8 mouse cellular contexts compared by ENCODE assay signal in genomic region chr17:79019726-79020207, GRCm38 (mm10). TPM values are rescaled to one million over a fixed set of nuclear protein-coding genes. Genes with fewer than 3 reads are reported as not detected.
A peak's percentile ranks its signal among the peaks of the same experiment; 100 is the strongest.
DNase-seq lines count a peak whose midpoint lies in the region; ATAC-seq and TF ChIP-seq lines count a peak whose summit lies in the region.

No protein-coding gene starts in this region.

- DNase-seq in adrenal gland, adult 2 months, result peak; percentile 40
- DNase-seq in adrenal gland, adult 18-20 months (ENCODE audit: low spot score in 2 of 2), result no peak
- DNase-seq in 416B (ENCODE audit: low read depth), result peak; percentile 36
- no peak for DNase-seq in forebrain, embryonic 10.5 days (ENCODE audit: extremely low spot score, low spot score)
- DNase-seq in kidney, postnatal 14 days, result peak; percentile 24
- DNase-seq in midbrain, postnatal 0 days (ENCODE audit: low spot score), result no peak
- DNase-seq in ovary, adult 18-20 months (ENCODE audit: low spot score), result no peak
- DNase-seq in urinary bladder, postnatal 4 days (ENCODE audit: low spot score in 2 of 2), result no peak

- peak overlapping the region; percentile 87 for H3K4me3 ChIP-seq in forebrain, embryonic 10.5 days
- peak overlapping the region; percentile 78 for H3K4me3 ChIP-seq in midbrain, postnatal 0 days (ENCODE audit: low read depth, low read length)

- peaks cover 33% of the 10 kb centered on the region for H3K4me1 ChIP-seq in forebrain, embryonic 10.5 days
- no peaks in the 10 kb centered on the region for H3K4me1 ChIP-seq in midbrain, postnatal 0 days (ENCODE audit: insufficient read depth, low read length)

- WGBS in forebrain, embryonic 10.5 days, result 2% methylated on average over 18 of the region's 18 CpGs
- WGBS in midbrain, postnatal 0 days, result 2% methylated on average over 18 of the region's 18 CpGs

- H3K27ac ChIP-seq in forebrain, embryonic 10.5 days, result peak overlapping the region; percentile 97
- H3K27ac ChIP-seq in midbrain, postnatal 0 days (ENCODE audit: low read depth, low read length), result 0 out of 2 replicates have a peak overlapping the region, but pooled peaks have one; percentile 55

- no peak for ATAC-seq in midbrain, postnatal 0 days (ENCODE audit: low FRiP score)

- peaks cover 19% of the 10 kb centered on the region for H3K27me3 ChIP-seq in forebrain, embryonic 10.5 days (ENCODE audit: poor library complexity, severe bottlenecking)
- H3K27me3 ChIP-seq in midbrain, postnatal 0 days (ENCODE audit: insufficient read depth, low read length), result no peaks in the 10 kb centered on the region

- H3K36me3 ChIP-seq in forebrain, embryonic 10.5 days (replicated peaks), result no peaks in the 10 kb centered on the region; the same call in 1 of the 2 replicates
- H3K36me3 ChIP-seq in midbrain, postnatal 0 days (ENCODE audit: insufficient read depth, low read length), result no peaks in the 10 kb centered on the region

- peak overlapping the region; percentile 62; the same call in 1 of the 2 replicates for H3K9ac ChIP-seq in midbrain, postnatal 0 days (replicated peaks; ENCODE audit: low read length, poor library complexity, severe bottlenecking)

- peak overlapping the region; percentile 78 for H3K4me2 ChIP-seq in midbrain, postnatal 0 days (ENCODE audit: low read depth, low read length, poor library complexity, severe bottlenecking)

- no peak for TF ChIP-seq CTCF in midbrain, postnatal 0 days (IDR thresholded peaks at IDR 0.05)

- no peaks in the 10 kb centered on the region for H3K9me3 ChIP-seq in forebrain, embryonic 10.5 days
- H3K9me3 ChIP-seq in midbrain, postnatal 0 days (ENCODE audit: low read length), result no peaks in the 10 kb centered on the region

RNA-seq across cellular contexts. Expression of gene Prkd3, which starts 0.8 kb away (rescaled TPM):
- total RNA-seq in adrenal gland, adult 2 months (2021), result 10 to 100 TPM; 22.7 to 24.8 TPM
- 2.9 and 3.4 TPM in 2 replicates for polyA plus RNA-seq in adrenal gland, adult 2 months (2012; rRNA removed)
- total RNA-seq in adrenal gland, adult 18-20 months (2021), result 10 to 100 TPM; 18.5 to 21.8 TPM
- polyA plus RNA-seq in forebrain, embryonic 10.5 days (2016; fragmentation: Nextera tagmentation; extraction: Ambion mirVana), result 47.8 and 50.5 TPM in 2 replicates
- total RNA-seq in midbrain, postnatal 0 days (2014; rRNA removed), result 15.5 and 20.1 TPM in 2 replicates
- polyA plus RNA-seq in midbrain, postnatal 0 days (2015; fragmentation: Nextera tagmentation; extraction: Ambion mirVana), result 4.9 and 5.9 TPM in 2 replicates

RNA-seq across cellular contexts. Expression of gene Qpct, which starts 31.9 kb away (rescaled TPM):
- total RNA-seq in adrenal gland, adult 2 months (2021), result 1 to 10 TPM; 6.4 to 8.2 TPM
- 1.5 and 1.8 TPM in 2 replicates for polyA plus RNA-seq in adrenal gland, adult 2 months (2012; rRNA removed)
- 1 to 10 TPM; 7.3 to 8.1 TPM for total RNA-seq in adrenal gland, adult 18-20 months (2021)
- polyA plus RNA-seq in forebrain, embryonic 10.5 days (2016; fragmentation: Nextera tagmentation; extraction: Ambion mirVana), result 3.7 and 4.1 TPM in 2 replicates
- total RNA-seq in midbrain, postnatal 0 days (2014; rRNA removed), result 27.9 and 28.0 TPM in 2 replicates
- 30.2 and 35.7 TPM in 2 replicates for polyA plus RNA-seq in midbrain, postnatal 0 days (2015; fragmentation: Nextera tagmentation; extraction: Ambion mirVana)

Comparison
In these comparisons a context has a peak if more than half of its experiments do, and no peak if none do; other contexts are left out.
1. DNase-seq: peak in adrenal gland, adult 2 months (single experiment), 416B (single experiment) and kidney, postnatal 14 days (single experiment); none in adrenal gland, adult 18-20 months (0 of 2), forebrain, embryonic 10.5 days (single experiment), midbrain, postnatal 0 days (single experiment), ovary, adult 18-20 months (single experiment) and urinary bladder, postnatal 4 days (0 of 2).